Mouse (Mus musculus): ENCODE results near the gene Bace2. TPM values are rescaled to one million over a fixed set of nuclear protein-coding genes. Genes with fewer than 3 reads are reported as not detected.

Bace2 gene
- total RNA-seq, 2 experiments from 2014 or later = 12.0 to 12.2 TPM

GRCm38 (mm10) chr16:97466182-97466957, 109.8 kb downstream of the Bace2 start:
- no peak for DNase-seq (ENCODE audit: low spot score in 2 of 2)

- no peak for DNase-seq (ENCODE audit: low spot score in 2 of 2)
Measured at GRCm38 (mm10) chr16:97467472-97467871, 110.9 kb downstream of the Bace2 start.

GRCm38 (mm10) chr16:97467993-97468791, 111.7 kb downstream of the Bace2 start:
- no peak for DNase-seq (ENCODE audit: low spot score in 2 of 2)

- no peak for DNase-seq (ENCODE audit: low spot score in 2 of 2)
Measured at GRCm38 (mm10) chr16:97474671-97475070, 118.1 kb downstream of the Bace2 start.

GRCm38 (mm10) chr16:97475581-97475980, 119.0 kb downstream of the Bace2 start:
- no peak for DNase-seq (ENCODE audit: low spot score in 2 of 2)

- DNase-seq (ENCODE audit: low spot score in 2 of 2) = no peak
Measured at GRCm38 (mm10) chr16:97476524-97476923, 120.0 kb downstream of the Bace2 start.

GRCm38 (mm10) chr16:97478655-97479054, 122.1 kb downstream of the Bace2 start:
- no peak for DNase-seq (ENCODE audit: low spot score in 2 of 2)

- DNase-seq (ENCODE audit: low spot score in 2 of 2) = no peak
Measured at GRCm38 (mm10) chr16:97492369-97492768, 135.8 kb downstream of the Bace2 start.

Other genes starting within 250 kb of the Bace2 start
- under 1 TPM; 0.15 to 0.16 TPM for gene Dscam, start 186.0 kb upstream of the Bace2 start, total RNA-seq (2021)
- gene Mx1, start 106.2 kb downstream of the Bace2 start, total RNA-seq (2021) = under 1 TPM; 0.32 to 0.36 TPM
- gene Fam3b, start 158.1 kb downstream of the Bace2 start, total RNA-seq (2021) = not detected